Mouse (Mus musculus) inflammation-experienced regulatory T-cells, adult 6 months (primary cell): ENCODE measurements around the gene Cdc16. TPM values are rescaled to one million over a fixed set of nuclear protein-coding genes. Genes with fewer than 3 reads are reported as not detected.

Source experiments
- ATAC-seq: one replicate; pipeline ENCODE4 v1.8.0; 2017
- polyA plus RNA-seq, 3 experiments: library from polyadenylated mRNA; unstranded; fragments of 100-300 nt; shearing (Covaris generic); gene quantifications; one replicate each; pipeline ENCODE4 v1.2.1; 2017

Gene Cdc16
- polyA plus RNA-seq, 3 experiments from 2014 or later: 24.1 to 28.0 (median 24.3) TPM

DNA sequence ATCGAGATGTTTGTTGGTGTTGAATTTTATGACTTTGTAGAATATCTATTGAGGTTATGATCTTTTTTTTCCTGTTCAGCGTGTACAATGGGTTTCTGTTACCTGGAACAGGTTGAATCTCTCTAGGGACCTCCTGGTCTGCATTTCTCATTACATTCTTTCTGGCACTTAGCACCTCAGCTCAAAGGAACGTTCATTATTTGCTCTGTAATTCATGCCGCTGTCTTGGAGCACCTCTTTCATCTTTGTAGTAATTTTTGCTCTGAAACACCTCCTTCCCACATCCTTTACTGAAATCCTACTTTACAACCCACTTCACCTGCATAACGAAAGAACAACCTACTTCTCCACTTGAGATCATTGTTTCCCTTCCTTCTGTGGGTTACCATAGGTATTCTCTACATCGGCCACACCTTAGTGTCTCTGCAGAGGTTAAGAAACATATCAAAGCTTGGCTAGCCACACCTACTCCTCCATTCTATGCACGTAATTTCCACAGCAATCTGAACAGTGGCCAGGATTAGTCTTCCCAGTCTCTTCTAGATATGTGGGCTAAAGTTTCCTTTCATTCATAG lies 71.2 kb downstream of the Cdc16 start:
- no peak for ATAC-seq

Other genes with a start within 250 kb of the Cdc16 start
- not detected for gene 1700029H14Rik, start 195.2 kb upstream of the Cdc16 start, polyA plus RNA-seq
- 100 to 1,000 TPM in 1 of 3 experiments, 10 to 100 TPM in 2; 96.4 to 121 (median 96.5) TPM for gene Rasa3, start 80.1 kb upstream of the Cdc16 start, polyA plus RNA-seq
- gene Cfap97d2, start 51.8 kb upstream of the Cdc16 start, polyA plus RNA-seq: not detected
- 10 to 100 TPM; 12.8 to 16.8 (median 16.6) TPM for gene Upf3a, start 27.9 kb downstream of the Cdc16 start, polyA plus RNA-seq
- gene AF366264, start 80.7 kb downstream of the Cdc16 start, polyA plus RNA-seq: under 1 TPM in 2 of 3 experiments, not detected in 1; 0.11 to 0.15 TPM
- gene Champ1, start 112.0 kb downstream of the Cdc16 start, polyA plus RNA-seq: 10 to 100 TPM; 15.7 to 26.2 (median 20.1) TPM
- 1 to 10 TPM in 1 of 3 experiments, not detected in 2; 3.1 TPM for gene Coprs, start 132.6 kb downstream of the Cdc16 start, polyA plus RNA-seq